Mouse (Mus musculus) retina, adult 2 months (tissue): Measurements from ENCODE around the gene Phlda1.
"Not testable (repeated sequence)": the region's sequence is repeated elsewhere in the genome, so short reads cannot be mapped to it uniquely, and the experiment has no call there.

Experiments used
- DNase-seq: peaks from one replicate; pipeline ENCODE4 v3.0.0-alpha.2; 2012; ENCODE audit warnings: low read depth, low spot score

Phlda1 gene

DNA sequence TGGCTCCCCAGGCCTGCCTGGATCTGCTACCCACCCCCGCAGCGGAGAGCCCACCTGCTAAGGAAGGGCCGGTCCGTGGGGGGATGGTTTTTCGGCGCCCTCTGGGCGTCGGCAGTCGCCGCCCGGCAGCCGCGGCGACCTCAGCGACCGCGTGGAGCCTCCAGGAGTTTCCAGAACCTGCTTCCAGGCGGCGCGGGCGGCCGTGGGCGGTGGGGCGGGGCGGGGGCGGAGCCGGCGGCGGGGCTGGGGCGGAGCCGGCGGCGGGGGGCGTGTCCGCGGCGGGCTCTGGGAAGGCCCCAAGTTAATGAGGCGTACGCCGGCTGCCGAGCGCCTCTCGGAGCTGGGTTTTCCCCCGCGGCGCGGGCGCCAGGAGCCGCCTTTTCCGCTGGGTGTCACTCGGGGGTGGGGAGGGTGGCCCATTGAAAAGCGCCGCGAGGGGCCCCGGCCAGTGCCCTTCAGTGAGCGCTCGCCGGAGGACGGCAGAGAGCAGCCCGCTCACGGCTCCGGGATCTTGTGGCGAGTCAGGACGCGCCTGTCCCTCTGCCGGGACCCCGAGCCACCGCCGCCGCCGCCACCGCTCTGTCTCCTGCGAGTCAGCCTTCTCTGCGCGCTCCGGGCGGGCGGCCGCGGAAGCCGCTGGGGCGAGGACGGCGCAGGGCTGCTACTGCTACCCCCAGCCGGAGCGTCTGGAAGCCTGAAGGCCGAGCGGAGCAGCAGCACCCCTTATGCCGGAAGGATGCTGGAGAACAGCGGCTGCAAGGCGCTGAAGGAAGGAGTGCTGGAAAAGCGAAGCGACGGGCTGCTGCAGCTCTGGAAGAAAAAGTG is at the start of gene Phlda1:
Phlda1 (plus strand) TSS at position 186 of the 825 bp plus-strand sequence.
- DNase-seq, result peak; percentile 65

DNA sequence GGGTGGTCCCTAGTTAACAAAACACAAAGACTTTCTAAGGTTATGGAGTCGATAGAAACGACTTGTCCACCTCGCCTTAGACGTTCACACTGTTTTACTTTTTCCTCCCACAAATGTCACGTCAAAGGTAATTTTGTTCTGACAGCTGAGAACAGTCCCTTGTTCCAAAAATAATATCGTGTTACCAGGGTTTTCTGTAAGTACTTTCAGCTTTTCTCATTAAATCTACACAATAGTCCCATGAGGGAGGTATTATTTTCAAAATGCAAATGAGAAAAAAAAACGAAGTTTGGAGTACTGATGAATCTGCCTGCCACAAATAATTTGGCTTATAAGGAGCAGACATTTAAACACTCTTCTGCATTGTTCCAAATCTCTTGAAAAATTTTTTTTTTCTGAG is 48.0 kb upstream of the Phlda1 start:
- DNase-seq, result no peak

DNA sequence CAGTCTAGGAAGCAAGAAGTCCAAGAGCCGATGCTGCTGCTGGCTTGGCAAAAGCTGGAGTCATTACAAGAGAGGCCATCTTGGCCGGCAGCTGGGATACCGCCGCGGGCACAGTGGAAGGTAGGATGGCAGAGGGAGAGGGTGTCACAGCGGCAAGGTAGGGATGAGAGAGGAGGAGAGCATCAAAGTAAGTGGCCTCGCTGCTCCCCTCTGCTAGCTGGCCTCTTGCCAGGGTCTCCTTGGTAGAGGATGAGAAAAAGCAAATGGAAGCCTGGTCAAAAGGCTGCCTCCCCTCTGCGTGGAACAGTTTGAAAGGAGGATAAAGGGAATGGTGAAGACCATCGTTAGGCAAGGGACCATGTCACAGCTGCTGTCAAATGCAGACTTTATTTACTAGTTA is 47.0 kb upstream of the Phlda1 start:
- no peak for DNase-seq

DNA sequence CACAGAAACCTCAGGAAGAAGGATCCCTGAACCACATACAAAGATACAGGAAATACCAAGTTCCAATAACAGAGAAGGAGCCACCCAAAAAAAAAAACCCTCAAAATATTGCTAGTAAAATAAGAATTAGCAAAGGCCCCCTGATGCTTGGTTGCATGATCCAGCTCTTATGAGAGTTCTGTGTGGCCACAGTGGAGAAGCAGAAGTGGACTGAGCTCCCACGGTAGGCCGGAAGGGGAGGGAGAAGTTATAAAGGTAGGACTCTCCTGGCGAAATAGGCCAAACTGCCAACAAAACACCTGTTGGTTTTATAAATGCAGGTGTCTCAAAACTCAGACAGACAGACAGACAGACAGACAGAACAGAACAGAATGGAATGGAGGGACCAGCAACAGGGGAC is 46.2 kb upstream of the Phlda1 start:
- DNase-seq, result no peak

DNA sequence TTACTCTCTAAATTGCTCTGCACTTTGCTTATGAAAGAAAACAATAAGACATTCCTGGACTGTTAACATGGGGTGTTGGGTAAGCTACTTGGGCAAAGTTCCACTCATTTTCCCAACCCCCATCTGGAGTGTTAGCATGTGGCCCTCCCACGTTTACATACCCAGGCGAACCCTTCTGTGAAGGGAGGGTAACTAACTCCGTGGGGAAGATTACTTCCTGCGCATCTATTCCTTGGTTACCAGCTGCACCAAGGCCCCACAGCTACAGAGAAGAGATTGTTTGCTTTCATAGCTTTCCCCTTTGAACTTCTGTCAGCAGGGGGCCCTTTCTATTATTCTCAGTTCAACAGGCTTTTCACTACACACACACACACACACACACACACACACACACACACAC is 45.7 kb upstream of the Phlda1 start:
- DNase-seq, result no peak

DNA sequence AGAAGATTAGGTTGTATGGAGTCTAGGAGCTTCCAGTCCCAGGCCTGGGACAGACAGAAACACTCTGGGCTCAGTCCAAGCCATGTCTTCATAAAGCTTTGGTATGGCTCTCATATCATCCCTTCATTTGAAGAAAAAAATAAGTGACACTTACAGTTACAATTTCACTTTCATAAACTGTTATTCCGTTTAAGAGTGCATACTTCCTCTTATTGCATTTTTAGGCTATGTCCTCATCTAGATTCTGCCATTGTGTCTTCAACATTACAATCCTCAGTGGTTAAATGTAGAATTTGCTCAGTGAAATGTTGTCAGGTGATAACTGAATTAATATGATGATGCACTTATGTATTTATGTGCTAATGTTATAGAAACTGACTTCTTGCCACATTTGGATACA is 41.3 kb upstream of the Phlda1 start:
- no peak for DNase-seq

DNA sequence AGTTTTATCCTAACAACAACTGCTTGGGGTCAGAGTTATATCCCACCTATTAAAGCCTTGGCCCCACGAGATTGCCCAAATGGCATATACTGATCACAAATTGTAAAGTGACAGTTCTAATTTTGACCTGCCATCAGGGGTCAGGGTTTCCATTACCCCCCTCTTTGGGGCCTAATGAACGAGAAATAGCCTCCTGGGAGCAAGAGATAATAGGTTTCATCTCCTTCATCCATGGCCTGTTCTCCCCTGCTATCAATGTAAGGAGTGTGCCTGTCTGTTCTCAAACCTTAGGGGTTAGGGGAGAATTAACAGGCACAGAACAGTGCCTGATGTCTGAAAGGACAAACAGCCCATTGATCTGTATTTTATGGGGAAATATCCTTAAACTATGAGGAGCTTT is 40.7 kb upstream of the Phlda1 start:
- no peak for DNase-seq

DNA sequence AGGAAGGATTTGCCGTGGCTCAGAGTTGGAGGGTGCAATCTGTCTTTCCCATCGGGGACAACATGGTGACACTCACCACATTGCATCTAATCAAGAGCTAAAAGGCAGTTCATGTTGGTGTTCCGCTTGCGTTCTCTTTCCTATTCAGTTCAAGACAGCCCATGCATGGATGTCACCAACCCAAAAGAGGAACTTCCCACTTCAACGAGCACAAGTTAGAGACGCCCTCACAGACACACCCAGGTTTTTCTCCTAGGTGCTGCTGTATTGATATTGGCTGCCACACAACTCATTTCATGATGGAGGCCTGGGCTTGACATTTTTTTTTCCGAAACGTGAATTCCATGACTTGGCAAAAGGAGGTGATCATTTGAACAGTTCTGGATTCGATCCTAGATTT is 34.9 kb upstream of the Phlda1 start:
- DNase-seq, result no peak

DNA sequence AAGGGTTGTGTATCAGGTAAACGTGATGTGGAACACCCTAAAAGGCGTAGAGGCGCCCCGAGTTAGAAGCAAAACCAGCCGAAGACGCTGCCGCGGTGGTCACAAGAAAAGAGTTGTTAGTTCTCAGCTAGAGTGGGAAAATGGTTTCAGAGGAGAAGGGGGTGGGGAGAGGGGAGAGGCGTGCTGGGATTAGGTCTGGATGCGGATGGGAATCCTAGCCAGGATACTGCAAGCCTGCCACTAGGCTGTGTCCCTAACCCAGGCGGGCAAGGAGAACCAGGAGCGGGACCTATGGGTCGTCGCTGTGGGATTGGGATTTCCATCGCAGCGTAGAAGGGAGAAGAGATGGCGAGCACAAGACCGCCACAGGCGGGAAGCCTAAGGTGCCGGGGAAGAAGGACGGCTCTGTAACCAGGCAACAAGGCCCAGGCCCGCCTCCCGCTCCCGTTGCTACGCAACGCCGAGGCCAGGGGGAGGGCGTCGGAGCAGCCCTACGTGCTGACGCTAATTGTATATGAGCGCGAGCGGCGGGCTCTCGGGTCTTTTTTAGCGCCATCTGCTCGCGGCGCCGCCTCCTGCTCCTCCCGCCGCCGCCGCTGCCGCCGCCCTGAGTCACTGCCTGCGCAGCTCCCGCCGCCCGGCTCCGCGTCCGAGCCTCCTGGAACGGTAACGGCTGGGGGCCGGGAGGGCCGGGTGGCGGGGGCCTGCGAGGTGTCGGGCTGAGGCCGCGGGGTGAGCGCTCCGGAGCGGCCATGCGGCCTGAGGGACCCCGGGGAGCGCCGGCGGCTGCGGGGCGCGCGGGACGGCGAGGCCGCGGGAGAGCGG is 33.2 kb upstream of the Phlda1 start, which contains the start of gene Nap1l1:
Nap1l1 (plus strand) TSS at position 538 of the 825 bp plus-strand sequence.
- peak; percentile 95 for DNase-seq

DNA sequence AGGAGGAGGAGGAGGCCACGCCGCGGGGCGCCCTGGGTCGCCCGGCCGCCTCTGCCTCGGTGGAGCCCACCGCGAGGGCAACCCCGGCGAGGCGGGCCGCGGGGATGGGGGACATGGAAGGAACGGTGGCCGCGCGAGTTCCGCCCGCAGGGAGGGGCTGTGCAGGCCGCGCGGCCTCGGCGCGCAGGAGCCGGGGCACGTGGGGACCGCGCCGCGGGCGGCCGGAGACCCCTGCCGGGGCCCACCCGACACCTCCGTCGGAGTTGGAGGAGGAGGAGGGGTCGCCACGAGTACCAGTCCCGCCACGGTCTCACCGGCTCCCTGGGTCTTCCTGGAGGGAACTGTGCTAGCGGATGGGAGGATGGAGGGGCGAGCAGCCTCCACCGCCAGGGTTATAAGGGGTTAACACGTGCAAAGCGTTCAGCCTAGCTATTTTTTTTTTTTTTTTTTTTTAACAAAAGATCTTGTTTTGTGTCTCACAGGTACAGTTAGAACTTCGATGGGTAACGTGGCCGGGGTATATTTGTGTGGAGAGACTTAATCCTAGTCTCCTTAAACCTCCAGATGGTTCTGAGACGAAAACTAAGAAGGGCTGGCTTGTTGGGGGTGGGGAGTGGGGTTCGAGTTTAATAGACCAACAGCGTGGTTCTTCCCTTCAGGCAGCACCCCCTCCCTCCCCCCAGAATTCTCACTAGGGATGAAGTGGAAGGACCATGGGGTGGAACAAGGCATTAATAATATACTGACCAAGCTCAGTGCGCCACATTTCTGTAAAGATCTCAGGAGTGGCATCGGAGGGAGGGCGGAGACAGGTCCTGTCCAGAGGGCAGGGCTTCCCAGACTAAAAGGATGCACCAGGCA is 32.3 kb upstream of the Phlda1 start:
- DNase-seq, result no peak

DNA sequence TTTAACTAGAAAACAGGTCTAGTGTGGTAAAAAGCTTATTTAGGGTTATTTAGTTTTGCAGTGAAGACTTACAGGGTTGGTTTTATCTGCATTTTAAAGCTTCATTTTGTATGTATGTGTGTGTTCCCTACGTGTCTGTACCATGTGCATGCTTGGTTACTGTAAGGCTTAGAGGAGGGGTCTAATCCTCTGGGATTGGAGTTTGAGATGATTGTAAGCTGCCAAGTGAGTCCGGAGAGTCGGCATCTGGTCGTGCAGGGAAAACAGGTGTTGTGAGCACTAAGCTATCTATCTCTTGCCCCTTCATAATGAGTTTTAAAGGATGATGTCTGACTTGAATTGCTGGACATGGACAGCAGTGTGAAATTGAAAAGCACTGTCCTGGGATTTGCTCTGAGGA is 29.8 kb upstream of the Phlda1 start:
- no peak for DNase-seq

DNA sequence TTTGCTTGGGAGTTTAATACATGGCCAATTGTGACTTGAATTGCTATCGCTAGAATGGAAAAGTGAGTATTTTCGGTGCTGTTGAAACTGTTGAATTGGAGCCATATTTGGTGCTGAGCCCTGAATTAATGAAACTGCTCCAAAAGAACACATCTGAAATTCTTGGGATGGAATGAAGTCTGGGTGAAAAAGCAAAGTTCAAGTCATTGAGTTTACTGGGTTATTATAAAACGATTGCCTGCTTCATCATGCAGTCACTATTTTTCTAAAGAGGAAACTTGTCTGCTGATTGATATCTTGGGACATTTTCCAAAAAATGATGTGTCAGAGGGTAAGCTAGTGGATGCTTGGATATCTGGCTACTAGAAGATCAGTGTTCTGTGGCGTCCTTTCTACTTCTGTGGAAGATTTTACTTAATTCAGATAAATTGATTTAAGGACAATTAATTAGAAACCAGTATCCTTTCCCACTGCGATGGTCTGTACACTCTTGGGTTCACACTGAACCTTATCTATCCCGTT is 29.0 kb upstream of the Phlda1 start:
- no peak for DNase-seq

DNA sequence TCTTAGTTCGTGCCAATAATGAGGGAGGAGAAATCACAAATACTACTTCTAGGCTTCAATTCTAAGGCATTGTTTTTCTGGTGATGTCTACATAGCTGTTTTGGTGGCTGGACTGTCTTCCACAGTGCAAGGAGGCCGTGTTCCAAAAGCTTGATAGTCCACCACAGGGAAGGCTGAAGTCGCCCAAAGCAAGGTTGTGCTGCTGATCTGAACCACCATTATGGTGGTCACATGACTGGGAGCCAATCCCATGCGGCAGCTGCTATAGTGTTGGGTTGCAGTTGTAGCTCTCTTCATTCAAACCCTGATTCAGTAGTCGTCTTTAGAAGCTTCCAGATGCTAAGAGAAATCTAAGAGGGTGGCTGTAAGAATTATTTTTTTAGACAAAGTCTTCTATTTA is 26.5 kb upstream of the Phlda1 start:
- no peak for DNase-seq

DNA sequence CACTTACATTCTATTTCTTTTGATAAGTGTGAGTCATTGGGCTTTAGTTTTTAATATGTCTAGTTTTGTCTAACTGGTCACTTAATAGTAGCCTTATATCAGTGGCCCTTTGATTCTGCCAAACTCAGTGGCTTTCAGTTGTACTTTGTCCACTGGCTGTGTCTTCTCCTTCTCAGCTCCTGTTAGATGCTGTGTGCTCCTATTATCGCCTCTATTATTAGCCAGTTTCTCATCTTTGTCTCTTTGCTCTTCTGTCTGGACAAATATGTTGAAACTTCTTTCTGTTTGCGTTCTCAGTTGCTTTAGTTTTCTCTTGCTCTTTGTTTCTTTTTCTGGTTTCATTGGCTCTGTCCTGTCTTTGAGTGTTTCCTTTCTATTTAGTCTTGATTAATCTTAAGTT is 23.4 kb upstream of the Phlda1 start:
- no peak for DNase-seq

DNA sequence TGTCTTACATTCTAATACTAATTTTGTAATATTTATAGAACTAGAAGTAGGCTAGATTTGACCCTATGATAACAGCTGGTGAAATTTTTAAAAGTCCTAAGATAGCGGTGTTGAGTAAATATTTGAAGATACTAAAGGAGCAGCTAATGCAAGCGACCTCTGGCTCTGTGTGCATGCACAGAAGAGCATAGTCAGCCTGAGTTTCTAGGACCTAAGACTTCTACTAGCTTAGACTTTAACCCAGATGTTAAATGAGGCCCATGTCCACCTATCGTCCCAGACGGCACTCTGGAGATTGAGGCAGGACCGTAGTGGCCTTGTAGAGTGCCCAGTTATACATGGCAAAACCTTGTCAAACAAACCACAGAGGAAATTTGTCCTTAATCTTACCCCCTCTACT is 22.0 kb upstream of the Phlda1 start:
- no peak for DNase-seq

DNA sequence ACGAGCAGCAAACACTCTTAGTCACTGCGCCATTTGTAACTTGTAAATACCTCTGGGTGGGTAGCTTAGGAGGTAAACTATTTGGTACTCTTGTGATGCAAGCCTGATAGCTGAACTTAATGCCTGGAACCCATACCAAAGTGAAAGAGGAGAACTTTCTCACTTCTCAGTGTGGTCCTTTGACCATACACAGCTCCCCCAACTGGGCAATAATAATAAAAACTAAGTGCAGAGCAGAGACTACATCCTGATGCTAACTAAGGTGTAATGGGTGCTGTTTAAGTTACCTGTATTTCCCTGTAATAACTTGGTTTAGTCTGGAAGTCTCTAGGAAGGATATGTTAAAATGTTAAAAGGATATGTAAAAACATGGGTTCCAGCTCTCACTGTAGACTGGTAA is 17.3 kb upstream of the Phlda1 start:
- DNase-seq, result no peak

DNA sequence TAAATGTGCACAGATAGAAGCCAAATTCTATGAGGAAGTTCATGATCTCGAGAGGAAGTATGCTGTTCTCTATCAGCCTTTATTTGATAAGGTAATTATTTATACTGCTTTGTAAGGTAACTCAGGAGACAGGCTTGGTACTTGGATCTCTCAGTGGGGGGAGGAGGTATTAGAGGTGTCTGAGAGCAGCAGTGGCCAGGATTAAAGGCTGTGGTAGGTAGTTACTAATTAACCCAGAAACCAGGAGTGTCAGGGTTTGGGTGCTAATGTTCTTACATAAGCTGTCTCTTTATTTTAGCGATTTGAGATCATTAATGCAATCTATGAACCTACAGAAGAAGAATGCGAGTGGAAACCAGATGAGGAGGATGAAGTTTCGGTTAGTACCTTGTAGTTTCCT is 16.0 kb upstream of the Phlda1 start:
- DNase-seq, result not testable (repeated sequence)

DNA sequence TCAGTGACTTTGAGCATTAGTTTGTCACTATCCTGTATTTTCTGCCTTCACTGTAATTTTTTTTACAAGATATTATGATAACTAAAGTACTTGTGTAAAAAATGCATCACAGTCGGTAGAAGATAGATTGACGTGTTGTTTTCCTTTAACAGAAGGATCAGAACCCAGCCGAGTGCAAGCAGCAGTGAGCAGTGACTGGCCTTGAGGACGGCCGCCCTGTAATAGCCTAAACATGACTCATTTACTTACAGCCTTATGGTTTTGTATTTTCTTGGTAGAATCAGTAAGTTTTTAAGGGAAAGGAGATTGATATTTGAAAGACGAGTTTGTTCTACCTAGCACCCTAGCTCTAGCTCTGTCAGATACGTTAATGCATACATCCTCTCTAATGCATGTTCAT is 10.2 kb upstream of the Phlda1 start:
- DNase-seq, result no peak

DNA sequence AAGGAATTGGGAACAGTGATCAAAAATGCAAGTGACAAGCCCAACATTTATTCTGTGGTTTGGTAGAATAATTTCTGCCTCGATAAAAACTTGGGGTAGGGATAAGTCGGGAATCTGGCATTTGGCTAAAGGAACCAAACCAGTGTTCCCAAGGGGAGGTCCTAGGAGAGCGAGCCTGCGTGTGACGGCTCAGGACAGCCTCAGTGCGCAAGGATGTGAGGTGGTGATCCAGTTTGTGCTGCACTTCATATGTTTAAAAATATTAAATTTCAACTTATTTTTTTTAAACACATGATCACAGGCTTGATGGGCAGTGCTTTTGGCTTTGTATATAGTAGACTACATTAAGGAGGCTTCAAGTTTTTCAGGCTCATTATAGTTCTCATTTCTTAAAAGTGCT is 6.2 kb upstream of the Phlda1 start:
- no peak for DNase-seq

DNA sequence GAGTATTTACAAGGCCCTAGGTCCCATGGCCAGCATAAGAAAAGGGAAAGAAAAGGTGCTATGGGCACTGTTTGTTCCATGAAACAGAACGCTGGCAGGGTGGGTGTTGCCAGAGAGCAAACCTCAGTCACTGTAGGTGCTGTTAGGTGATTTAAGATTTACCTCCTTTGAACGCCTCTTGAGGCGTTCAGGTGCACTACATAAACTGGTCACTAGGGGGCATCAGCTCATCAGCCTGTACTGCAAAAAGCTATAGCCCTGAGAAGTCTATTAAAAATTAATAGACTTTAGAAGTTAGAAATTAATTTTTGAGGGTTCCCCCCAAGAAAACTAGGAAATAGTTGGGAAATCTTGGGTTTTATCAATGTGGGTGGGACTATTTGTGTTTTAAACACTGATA is 3.0 kb upstream of the Phlda1 start:
- DNase-seq, result peak; percentile 54

DNA sequence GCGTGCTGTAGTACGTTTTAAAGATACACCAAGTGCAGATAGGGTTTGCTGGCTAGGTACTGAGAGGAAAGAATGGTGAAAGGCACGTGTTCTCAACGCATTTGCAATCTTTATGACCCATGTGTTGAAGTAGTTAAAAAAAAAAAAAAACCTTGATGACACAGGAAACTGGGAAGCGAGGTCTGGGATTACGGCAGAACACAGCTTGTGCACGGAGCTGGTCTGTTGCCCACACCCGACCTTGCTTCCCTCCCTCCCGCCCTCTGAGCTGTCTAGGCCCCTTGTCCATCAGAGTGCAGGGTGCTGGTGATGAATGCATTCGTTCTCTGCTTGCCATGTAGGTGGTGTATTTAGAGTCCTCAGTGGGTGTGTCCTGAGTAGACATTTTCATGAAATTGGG is 2.4 kb upstream of the Phlda1 start:
- DNase-seq, result no peak

DNA sequence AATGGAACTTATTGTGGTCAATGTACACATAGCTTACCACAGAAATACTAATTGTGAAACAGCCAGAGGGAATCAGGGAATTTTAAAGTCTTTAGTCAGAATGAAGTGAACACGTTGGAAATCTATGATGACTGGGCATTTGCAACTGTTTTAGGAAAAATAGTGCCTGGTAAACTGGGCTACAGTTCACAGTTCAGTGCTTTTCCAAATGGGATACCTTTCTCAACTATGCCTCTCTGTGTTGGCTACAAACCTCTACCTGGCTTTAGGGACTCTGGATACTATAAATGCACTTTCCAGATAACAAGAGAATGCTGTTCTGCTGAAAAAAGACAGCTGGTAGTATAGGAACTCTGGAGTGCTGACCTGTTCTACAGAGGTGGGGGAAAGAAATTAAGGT is 1.5 kb upstream of the Phlda1 start:
- no peak for DNase-seq
